Mouse (Mus musculus): Measurements from ENCODE around the gene Ahcyl1. TPM values are rescaled to one million over a fixed set of nuclear protein-coding genes. Genes with fewer than 3 reads are reported as not detected.

The Ahcyl1 gene
- polyA plus RNA-seq, 1 experiment from 2014 or later: 37.8 TPM

- Histone ChIP-seq H3K4me1 (replicated peaks; ENCODE audit: control insufficient read depth, insufficient read depth, low read length) (no peaks in the 10 kb centered on the region), H3K4me3 (ENCODE audit: low read depth, low read length) (no peak overlapping the region), H3K36me3 (ENCODE audit: control insufficient read depth, insufficient read depth) (peaks cover 93% of the 10 kb centered on the region), H3K9ac (ENCODE audit: low read depth, low read length) (no peak overlapping the region), H3K27ac (ENCODE audit: low read depth, low read length) (no peak overlapping the region; the same call in 1 of the 2 replicates), H3K27me3 (replicated peaks; ENCODE audit: control insufficient read depth, insufficient read depth, low read length) (no peaks in the 10 kb centered on the region), H3K9me3 (ENCODE audit: control insufficient read depth) (no peaks in the 10 kb centered on the region), H3K4me2 (replicated peaks; ENCODE audit: low read depth) (no peak overlapping the region)
- no peak for TF ChIP-seq CTCF (IDR thresholded peaks at IDR 0.05; ENCODE audit: low read depth)
- WGBS: 90% methylated on average over 21 of the region's 21 CpGs
- ATAC-seq: no peak
Measured at GRCm38 (mm10) chr3:107621286-107622075, 74.9 kb downstream of the Ahcyl1 start.

DNA sequence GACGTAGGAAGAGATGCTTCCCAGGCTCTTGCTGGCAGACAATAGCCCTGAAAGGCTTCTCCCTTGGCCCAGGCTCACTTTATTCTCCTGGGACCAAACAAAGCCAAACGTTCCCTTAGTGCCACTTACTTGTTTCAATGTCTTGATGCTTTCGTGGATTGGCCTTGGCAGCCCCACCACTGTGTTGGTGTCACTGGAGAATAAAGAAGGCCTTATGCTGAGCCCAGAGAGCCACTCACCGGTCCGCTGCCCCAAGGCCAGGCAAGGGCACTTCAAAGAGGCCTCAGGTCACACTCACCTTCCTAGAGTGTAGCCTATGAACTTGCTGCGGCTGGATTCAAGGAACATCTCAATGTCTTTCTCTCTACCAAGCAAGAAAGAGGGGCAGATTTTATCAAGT is 76.4 kb downstream of the Ahcyl1 start:
- H3K36me3 ChIP-seq (ENCODE audit: control insufficient read depth, insufficient read depth): peaks cover 93% of the 10 kb centered on the region

GRCm38 (mm10) chr3:107617800-107618199 is 78.6 kb downstream of the Ahcyl1 start:
- no peaks in the 10 kb centered on the region for H3K4me1 ChIP-seq (replicated peaks; ENCODE audit: control insufficient read depth, insufficient read depth, low read length)
- H3K4me3 ChIP-seq (ENCODE audit: low read depth, low read length): no peak overlapping the region
- no peak overlapping the region for H3K27ac ChIP-seq (ENCODE audit: low read depth, low read length)
- peaks cover 94% of the 10 kb centered on the region for H3K36me3 ChIP-seq (ENCODE audit: control insufficient read depth, insufficient read depth)
- TF ChIP-seq CTCF (IDR thresholded peaks at IDR 0.05; ENCODE audit: low read depth): no peak
- no peaks in the 10 kb centered on the region for H3K27me3 ChIP-seq (replicated peaks; ENCODE audit: control insufficient read depth, insufficient read depth, low read length)
- no peak for ATAC-seq
- 94% methylated on average over 3 of the region's 3 CpGs for WGBS
- H3K9ac ChIP-seq (ENCODE audit: low read depth, low read length): no peak overlapping the region
- no peaks in the 10 kb centered on the region for H3K9me3 ChIP-seq (ENCODE audit: control insufficient read depth)
- H3K4me2 ChIP-seq (replicated peaks; ENCODE audit: low read depth): no peak overlapping the region

More for the DNA sequence above, 76.4 kb downstream of the Ahcyl1 start:
- no peak overlapping the region for H3K4me3 ChIP-seq (ENCODE audit: low read depth, low read length)
- H3K27ac ChIP-seq (ENCODE audit: low read depth, low read length): no peak overlapping the region
- no peak overlapping the region for H3K4me2 ChIP-seq (replicated peaks; ENCODE audit: low read depth)
- no peak for ATAC-seq
- TF ChIP-seq CTCF (IDR thresholded peaks at IDR 0.05; ENCODE audit: low read depth): no peak
- H3K9me3 ChIP-seq (ENCODE audit: control insufficient read depth): no peaks in the 10 kb centered on the region
- no peaks in the 10 kb centered on the region for H3K4me1 ChIP-seq (replicated peaks; ENCODE audit: control insufficient read depth, insufficient read depth, low read length)
- H3K27me3 ChIP-seq (replicated peaks; ENCODE audit: control insufficient read depth, insufficient read depth, low read length): no peaks in the 10 kb centered on the region
- 91% methylated on average over 6 of the region's 6 CpGs for WGBS
- no peak overlapping the region for H3K9ac ChIP-seq (ENCODE audit: low read depth, low read length)

Other genes with a start within 250 kb of the Ahcyl1 start
- gene Kcnc4, start 237.0 kb downstream of the Ahcyl1 start, polyA plus RNA-seq (2015; fragmentation: Nextera tagmentation; extraction: Ambion mirVana): 0.07 TPM in 2 replicates
- 1.7 and 2.2 TPM in 2 replicates for gene Slc6a17, start 178.5 kb downstream of the Ahcyl1 start, polyA plus RNA-seq (2015; fragmentation: Nextera tagmentation; extraction: Ambion mirVana)
- gene Ubl4b, start 141.5 kb downstream of the Ahcyl1 start, polyA plus RNA-seq (2015; fragmentation: Nextera tagmentation; extraction: Ambion mirVana): not detected in 2 replicates
- not detected in 2 replicates for gene Alx3, start 101.5 kb downstream of the Ahcyl1 start, polyA plus RNA-seq (2015; fragmentation: Nextera tagmentation; extraction: Ambion mirVana)
- gene Gm10961, start 65.2 kb downstream of the Ahcyl1 start, polyA plus RNA-seq (2015; fragmentation: Nextera tagmentation; extraction: Ambion mirVana): not detected in 2 replicates
- 17.8 and 18.0 TPM in 2 replicates for gene Strip1, start 64.9 kb downstream of the Ahcyl1 start, polyA plus RNA-seq (2015; fragmentation: Nextera tagmentation; extraction: Ambion mirVana)
- gene Csf1, start 63.9 kb upstream of the Ahcyl1 start, polyA plus RNA-seq (2015; fragmentation: Nextera tagmentation; extraction: Ambion mirVana): 8.6 and 9.2 TPM in 2 replicates
- gene Eps8l3, start 180.7 kb upstream of the Ahcyl1 start, polyA plus RNA-seq (2015; fragmentation: Nextera tagmentation; extraction: Ambion mirVana): 475 and 488 TPM in 2 replicates
- gene Gstm5, start 199.3 kb upstream of the Ahcyl1 start, polyA plus RNA-seq (2015; fragmentation: Nextera tagmentation; extraction: Ambion mirVana): 157 and 172 TPM in 2 replicates
- 13.0 TPM in 2 replicates for gene Gstm7, start 235.3 kb upstream of the Ahcyl1 start, polyA plus RNA-seq (2015; fragmentation: Nextera tagmentation; extraction: Ambion mirVana)
- 21.6 and 21.9 TPM in 2 replicates for gene Gstm6, start 247.2 kb upstream of the Ahcyl1 start, polyA plus RNA-seq (2015; fragmentation: Nextera tagmentation; extraction: Ambion mirVana)